Mouse (Mus musculus) lung, postnatal 14 days (tissue): Measurements from ENCODE around the gene Scg3.
"Not testable (repeated sequence)": the region's sequence is repeated elsewhere in the genome, so short reads cannot be mapped to it uniquely, and the experiment has no call there.

Experiments used
- DNase-seq: peaks from one replicate; pipeline ENCODE4 v3.0.0; 2021

Scg3 gene

DNA sequence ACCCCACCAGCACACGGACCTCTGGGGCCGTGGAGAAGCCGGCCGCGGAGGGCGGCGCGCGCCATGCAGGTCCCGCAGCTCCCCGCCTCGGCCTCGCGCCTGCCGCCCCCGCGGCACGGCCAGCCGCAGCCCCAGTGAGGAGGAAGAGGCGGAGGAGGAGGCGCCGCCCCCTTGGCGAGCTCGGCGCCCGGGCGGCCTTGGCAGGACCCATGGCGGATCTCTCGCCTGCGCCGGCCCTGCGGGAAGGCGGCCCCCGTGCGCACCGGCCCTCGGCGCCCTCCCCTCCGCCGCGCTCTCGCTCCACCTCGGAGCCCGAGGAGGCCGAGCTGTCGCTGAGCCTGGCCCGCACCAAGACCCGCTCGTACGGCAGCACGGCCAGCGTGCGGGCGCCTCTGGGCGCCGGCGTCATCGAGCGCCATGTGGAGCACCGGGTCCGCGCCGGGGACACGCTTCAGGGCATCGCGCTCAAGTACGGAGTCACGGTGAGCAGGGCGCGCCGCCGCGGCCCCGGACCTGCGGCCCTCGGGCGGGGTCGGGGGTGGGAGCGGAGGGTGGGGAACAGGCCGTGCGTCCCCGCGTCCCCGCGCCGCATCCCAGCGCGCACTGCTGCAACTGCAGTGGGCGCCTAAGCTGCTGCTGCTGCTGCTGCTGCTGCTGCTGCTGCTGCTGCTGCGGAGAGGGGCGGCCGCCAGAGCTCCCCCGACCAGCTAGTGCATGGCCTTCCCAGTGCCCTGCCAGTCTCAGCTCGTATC, 58.1 kb downstream of the Scg3 start, which contains the start of gene Lysmd2:
Gene Lysmd2 (plus strand): TSS at position 186 of the 752 bp plus-strand sequence.
- DNase-seq: peak; percentile 74

DNA sequence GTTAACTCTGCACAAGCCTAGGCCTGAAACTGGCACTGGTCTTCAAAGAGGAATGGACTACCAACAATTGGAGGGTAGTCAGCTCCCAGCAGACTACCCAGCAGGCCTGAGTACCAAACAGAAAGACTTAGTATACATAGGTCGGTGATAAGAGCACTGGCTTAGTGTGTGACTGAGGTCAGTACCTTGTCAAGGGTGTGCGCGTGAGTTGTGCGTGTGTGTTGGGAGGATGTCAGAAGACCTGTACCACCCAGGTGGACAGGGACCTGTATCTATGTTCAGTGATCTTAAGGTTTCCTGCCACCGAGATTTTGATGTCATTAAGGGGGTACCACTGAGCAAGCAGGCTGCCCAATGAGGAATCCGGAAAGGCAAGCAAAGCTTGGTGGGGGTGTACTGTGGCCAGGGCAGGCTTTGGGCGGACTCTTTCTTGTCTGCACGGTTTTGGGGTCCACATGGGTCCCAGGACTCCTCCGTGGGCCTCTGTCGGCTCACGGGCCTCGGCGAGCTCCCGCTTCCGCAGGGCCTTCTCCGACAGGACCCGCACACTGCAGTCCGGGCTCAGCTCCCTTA, 58.8 kb downstream of the Scg3 start:
- no peak for DNase-seq

DNA sequence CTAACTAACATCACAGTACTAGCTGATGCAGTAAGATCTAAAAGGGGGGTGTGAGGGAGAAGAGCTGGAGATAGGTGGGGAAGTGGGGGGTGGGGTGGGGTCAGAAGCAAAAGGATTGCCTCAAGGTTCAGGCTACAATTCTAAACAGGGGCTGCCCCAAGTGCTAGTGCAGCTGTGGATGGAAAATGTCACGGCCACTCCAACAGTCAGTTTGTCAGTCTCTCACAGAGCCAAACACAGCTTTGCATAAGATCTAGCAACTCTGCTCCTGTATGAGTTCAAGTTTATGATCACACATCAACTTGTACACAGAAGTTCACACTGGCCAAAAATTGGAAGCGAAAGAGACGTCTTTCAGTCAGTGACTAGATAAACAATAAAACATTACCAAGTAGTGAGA, 62.4 kb downstream of the Scg3 start:
- no peak for DNase-seq

DNA sequence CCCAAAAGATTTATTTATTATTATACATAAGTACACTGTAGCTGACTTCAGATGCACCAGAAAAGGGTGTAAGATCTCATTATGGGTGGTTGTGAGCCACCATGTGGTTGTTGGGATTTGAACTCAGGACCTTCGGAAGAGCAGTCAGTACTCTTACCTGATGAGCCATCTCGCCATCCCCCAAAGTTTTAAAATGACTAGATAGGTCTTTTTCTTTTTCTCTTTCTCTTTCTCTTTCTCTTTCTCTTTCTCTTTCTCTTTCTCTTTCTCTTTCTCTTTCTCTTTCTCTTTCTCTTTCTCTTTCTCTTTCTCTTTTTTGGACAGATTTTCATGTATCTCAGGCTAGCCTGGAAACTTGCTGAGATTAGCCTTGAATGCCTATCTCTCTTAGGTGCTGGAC, 64.1 kb downstream of the Scg3 start:
- DNase-seq: not testable (repeated sequence)

DNA sequence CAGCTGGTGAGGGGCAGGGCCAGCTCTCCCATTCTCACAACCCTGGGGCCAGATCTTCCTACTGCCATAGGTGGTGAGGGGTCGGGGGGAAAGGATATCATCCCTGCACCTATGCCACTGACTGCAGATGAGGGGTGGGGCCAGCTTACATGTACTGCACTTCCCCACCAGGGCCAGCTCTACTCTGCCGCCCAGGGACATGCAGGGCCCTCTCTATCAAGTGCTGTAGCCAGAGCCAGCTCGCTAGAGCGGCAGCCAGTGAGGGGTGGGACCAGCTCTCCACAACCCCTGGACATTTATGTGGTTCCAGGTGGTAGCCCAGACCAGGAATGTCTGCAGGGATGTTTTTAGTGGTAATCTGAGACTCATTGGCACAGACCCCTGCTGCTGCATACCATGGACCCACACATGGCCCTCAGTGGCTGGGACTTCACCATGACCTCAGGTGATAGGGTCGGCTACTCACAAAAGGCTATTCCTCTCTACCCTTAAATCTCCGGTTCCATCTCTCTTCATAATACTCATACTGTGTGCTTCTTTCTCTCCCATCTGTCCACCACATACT, 64.9 kb downstream of the Scg3 start:
- no peak for DNase-seq

DNA sequence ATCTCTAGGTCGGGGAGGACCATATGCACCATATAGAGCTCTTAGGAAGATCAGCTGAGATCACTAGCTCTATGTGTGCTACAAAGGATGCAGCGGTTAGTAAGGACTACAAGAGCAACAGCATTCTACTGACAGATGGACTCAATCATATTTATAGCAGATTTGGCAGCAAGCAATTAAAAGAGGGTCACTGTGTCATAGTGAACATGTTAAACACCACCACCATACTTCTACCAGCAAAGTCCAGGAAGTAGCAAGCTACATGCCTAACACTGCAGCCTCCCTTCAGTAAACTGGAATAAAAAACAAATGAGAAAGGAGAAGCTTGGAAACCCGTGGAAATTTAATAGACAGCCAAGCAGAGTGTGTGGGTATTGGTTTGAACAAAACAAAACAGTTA, 67.3 kb downstream of the Scg3 start:
- DNase-seq: no peak

DNA sequence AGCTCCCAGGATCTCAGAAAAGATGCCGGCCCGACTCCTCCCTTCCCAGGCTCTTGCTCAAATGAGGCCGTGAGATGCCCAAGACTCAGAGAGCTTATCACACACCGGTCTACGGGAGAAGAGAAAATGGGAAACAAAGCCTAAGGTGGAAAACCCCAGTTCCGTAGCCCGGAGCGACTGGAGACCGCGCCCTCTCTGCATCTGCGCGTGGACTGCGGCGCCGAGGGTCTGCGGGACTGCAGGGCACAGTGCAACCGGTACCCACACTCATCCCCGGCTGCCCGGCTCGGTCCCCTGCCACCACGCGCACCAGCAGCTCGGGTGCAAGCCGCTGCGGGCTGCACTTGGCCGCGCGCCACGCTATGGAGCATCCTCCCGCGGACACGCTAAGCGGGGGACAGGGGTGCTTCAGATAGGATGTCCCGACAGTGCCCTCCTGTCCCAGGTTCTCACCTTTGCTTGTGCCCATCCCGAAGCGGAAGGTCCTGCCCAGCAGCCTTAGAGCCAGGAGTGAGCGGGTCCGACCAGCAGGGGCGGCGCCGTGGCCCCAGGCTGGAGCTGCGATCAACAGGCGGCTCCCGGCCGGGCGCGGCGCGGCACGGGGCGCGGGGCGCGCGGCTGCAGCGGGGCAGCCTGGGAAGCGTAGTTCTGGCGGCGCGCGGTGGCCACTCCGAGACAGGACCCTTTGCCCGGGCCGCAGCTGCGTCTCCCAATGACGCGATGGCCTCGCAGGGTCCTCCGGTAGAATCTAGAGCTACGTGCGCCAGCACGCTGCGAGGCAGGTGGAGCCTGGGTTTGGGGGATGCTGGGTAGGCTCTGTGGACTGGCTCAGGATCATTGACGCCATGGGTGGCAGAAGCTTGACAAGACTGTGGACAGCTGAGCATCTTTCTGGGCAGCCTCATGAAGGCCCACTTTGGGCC, 73.0 kb downstream of the Scg3 start, which contains the start of gene Tmod2:
Gene Tmod2 (minus strand): TSS at position 755 of the 923 bp plus-strand sequence.
- DNase-seq: peak; percentile 30

DNA sequence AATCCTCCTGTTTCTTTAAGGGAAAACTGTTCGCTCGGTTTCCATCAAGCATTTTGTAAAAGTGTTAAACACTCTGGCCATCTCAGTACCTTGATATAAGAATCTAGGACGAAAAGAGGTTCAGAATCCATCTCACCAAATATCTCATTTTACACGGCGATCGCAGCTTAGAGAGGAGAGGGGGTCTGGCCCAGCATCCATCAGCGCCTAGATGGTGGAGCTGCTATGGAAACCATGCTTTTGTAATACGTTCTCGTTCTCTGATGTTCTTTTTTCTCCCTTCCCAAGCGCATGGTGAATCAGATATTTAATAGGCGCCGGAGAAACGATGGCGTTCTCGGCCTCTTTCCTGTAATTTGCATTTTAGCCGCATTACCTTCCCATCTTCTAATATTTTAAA, 73.9 kb downstream of the Scg3 start:
- no peak for DNase-seq

DNA sequence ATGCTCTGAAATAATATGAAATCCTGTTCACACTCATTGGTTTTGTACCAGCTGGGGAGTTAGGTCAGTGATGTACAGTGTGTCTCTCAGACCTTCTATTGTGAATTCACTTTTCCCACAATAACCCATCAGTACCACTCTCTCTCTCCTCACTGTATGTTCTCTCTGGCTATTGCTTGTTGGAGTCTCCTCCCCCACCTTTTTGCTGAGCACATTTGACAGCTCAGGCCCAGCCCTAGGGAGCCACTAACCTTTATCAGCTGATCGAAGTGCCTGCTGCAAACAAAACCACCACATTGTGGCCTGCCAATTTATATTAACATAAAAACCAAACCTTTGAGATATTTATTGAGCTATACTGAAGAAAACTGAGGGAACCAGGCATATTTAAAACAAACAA, 74.4 kb downstream of the Scg3 start:
- DNase-seq: no peak

DNA sequence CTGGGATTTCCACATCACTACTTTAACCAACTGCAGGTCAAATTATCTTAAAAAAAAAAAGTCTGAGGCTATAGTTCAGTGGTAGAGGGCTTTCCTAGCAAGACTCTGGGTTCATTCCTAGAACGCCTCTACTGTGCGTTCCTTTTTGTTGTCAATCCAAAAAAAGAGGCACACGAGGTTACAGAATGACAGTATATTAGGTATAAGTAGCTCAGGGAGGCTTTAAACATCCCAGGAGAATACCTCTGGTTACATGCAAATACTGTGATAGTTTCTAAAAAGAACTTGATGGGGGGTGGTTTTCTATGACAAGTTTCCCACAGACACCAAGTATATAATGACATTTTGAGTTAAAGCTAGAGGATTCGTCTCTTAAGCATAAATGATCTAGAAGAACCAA, 76.4 kb downstream of the Scg3 start:
- DNase-seq: no peak

DNA sequence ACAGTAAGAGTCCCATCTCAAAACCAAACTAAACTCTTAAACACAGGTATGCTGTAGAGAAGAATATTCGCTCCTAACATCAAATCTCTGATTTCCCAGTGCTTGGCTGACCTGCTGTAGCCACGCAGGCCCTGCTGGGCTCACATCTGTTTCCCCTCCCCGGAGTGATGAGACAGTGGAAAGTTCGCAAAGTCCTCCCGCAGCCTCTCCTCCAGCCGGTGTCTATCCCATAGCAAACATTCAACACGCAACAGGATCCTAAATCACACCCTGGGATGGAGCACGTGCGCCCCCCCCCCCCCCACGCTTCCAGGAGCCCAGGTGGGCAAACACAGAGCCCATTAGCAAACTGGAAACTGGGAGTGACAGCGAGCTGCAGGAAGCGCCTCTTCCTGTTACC, 82.3 kb downstream of the Scg3 start:
- DNase-seq: no peak

DNA sequence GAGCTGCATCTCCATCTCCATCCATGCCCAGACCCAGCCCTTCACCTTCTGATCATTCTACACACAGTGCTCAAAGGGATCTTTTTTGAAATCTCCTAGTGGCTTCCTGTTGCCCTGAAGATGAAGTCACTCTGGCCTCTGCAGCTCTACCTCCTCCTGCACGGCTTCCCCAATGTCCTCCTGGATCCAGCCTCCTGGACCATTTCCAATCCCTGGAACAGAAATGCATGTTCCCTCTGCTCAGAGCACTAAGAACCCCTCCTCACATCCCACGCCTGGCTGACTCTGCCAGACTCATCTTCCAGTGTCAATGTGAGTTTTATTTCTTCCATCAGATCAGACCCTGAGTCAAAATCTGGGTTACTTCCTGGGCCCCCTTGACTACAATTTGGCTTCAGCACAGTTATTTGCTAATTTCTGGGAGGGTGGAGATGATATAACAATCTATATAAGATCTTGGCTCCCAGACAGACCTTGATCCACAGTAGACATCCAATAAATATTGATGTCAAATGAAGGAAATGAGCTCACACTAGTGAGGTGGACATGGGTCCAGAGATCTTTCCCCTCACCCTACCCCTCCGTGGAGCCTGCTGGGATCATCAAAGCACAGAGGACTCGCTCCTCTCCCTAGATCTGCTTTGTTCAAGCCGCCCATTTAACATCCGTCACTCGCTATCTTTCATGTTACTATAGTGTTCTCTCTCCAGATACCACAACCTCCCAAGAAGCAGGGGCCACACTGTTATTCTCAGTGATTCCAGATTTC, 83.5 kb downstream of the Scg3 start:
- peak; percentile 28 for DNase-seq

DNA sequence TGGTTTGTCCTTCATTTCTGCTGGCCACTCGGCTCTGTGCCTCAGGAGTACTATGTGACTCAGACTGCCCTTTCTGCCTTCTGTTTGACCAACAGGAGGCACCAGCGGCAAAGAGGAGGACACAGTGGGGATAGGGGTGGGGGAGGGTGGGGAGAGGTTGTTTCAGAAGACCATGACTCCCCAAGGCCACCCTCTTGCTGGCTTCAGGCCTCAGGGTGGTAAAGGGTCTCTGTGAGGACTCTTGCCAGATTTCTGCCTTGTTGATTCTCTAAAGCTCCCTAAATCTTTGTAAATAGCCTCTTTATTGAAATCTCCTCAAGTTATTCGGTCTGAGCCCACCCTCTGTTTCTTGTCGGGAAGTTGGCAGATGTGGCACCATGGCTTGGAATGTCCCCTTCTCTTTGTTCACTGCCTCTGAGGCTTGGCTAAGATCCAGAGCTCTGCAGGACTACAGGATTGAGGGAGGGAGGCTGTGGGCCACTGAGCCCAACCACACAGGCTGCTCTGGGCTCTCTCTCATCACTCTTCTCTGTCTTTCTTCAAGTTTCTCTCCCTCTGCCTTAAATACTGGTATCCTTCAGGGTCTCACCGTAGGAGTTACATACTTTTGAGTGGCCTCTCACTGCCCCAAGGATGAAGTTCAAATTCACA, 84.5 kb downstream of the Scg3 start:
- DNase-seq: peak; percentile 14

DNA sequence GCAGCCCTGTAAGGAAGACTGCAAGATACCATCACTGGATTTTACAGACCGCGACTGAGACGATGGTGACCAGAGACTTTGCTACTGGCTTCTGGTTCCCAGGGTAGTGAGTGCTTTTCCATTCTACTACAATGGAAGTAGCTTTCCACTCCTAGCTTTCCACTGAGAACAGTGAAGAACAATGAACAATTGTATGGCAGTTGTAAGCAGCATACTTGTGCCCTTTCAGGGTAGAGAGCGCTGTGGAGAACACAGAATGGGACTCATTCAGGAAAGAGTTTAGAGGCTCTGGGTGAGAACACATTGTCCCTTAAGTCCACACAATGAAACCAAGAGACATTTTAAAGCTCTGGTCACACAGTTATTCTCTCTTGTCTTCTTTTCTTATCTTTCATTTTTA, 86.3 kb downstream of the Scg3 start:
- DNase-seq: no peak

DNA sequence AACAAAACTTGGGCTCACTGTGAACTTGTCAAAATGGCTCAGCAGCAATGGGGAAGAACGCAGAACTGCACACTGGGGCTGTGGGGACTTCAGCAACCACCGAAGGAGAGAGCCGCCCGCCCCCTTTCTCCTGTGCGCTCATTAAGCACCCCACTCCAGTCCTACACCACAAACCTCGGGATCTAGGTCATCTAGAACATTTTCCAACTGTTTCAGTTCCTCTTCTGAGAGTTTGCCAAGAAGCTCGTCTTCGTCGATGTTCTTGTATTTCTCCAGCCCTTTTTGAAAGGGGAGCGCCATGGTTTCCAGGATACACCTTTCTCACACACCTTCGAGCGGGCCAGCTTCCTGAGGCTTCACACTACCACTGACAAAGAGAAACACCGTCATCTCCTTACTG, 86.8 kb downstream of the Scg3 start:
- DNase-seq: no peak

DNA sequence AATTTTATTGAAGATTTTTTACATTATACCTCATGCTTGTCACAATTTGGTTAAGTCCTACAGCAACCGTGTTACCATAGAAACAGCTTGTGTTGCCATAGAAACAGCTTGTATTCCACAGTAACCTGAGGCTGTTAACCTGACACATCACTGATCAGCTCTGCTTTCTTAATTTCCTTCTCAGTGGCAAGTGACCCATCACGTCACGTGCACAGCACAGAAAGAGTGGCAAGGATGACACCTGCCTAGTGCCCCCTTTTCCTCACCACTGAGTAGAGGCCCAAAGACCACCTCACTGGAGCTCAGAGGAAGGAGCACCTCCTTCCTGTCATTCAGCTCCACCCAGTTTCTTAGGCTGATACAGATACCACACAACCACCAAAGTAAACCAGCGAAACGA, 90.4 kb downstream of the Scg3 start:
- DNase-seq: no peak
